Mouse (Mus musculus): ENCODE results near the gene Unc13b. TPM values are rescaled to one million over a fixed set of nuclear protein-coding genes. Genes with fewer than 3 reads are reported as not detected.
A peak's percentile ranks its signal among the peaks of the same experiment; 100 is the strongest.

Unc13b gene
- 0.51 and 0.57 TPM in 2 replicates for polyA plus RNA-seq (2015; fragmentation: Nextera tagmentation; extraction: Ambion mirVana)

GRCm38 (mm10) chr4:43058753-43059654, at the start of gene Unc13b:
Gene Unc13b, plus strand, starts transcription at chr4:43058953.
- peak; percentile 94 for ATAC-seq (ENCODE audit: low read depth)
- Histone ChIP-seq H3K4me1 (ENCODE audit: control insufficient read depth, low read depth, low read length) (peaks cover 14% of the 10 kb centered on the region), H3K4me2 (ENCODE audit: low read depth, low read length) (peak within 1 kb of the TSS; percentile 99), H3K36me3 (ENCODE audit: control insufficient read depth, insufficient read depth) (no peaks in the 10 kb centered on the region), H3K27ac (ENCODE audit: low read length) (no peak within 1 kb of the TSS), H3K4me3 (ENCODE audit: low read depth, low read length) (peak within 1 kb of the TSS; percentile 69), H3K9me3 (replicated peaks; ENCODE audit: control insufficient read depth, low read length) (no peaks in the 10 kb centered on the region), H3K27me3 (ENCODE audit: control insufficient read depth, insufficient read depth, low read depth, low read length) (peaks cover 35% of the 10 kb centered on the region), H3K9ac (ENCODE audit: low read depth, low read length) (peak within 1 kb of the TSS; percentile 54)
- WGBS (ENCODE audit: insufficient replicate concordance) = under 1% methylated on average over 89 of the region's 90 CpGs

GRCm38 (mm10) chr4:43010161-43011038, 48.4 kb upstream of the Unc13b start, which contains the start of gene Fancg:
Gene Fancg, minus strand, starts transcription at chr4:43010506.
- H3K27me3 ChIP-seq (ENCODE audit: control insufficient read depth, insufficient read depth, low read depth, low read length) = no peaks in the 10 kb centered on the region
- ATAC-seq (ENCODE audit: low read depth) = peak; percentile 80
- H3K4me1 ChIP-seq (ENCODE audit: control insufficient read depth, low read depth, low read length) = peaks cover 10% of the 10 kb centered on the region
- 2% methylated on average over 37 of the region's 37 CpGs for WGBS (ENCODE audit: insufficient replicate concordance)
- H3K9me3 ChIP-seq (replicated peaks; ENCODE audit: control insufficient read depth, low read length) = no peaks in the 10 kb centered on the region
- H3K4me2 ChIP-seq (ENCODE audit: low read depth, low read length) = peak within 1 kb of the TSS; percentile 77
- H3K27ac ChIP-seq (ENCODE audit: low read length) = peak within 1 kb of the TSS; percentile 52
- peak within 1 kb of the TSS; percentile 72 for H3K4me3 ChIP-seq (ENCODE audit: low read depth, low read length)
- H3K36me3 ChIP-seq (ENCODE audit: control insufficient read depth, insufficient read depth) = no peaks in the 10 kb centered on the region
- peak within 1 kb of the TSS; percentile 74 for H3K9ac ChIP-seq (ENCODE audit: low read depth, low read length)

GRCm38 (mm10) chr4:43012091-43012490, 46.7 kb upstream of the Unc13b start:
- Histone ChIP-seq H3K4me1 (ENCODE audit: control insufficient read depth, low read depth, low read length) (peaks cover 10% of the 10 kb centered on the region), H3K36me3 (ENCODE audit: control insufficient read depth, insufficient read depth) (no peaks in the 10 kb centered on the region; the same call in 1 of the 2 replicates), H3K27ac (ENCODE audit: low read length) (no peak overlapping the region), H3K4me2 (ENCODE audit: low read depth, low read length) (no peak overlapping the region), H3K9me3 (replicated peaks; ENCODE audit: control insufficient read depth, low read length) (no peaks in the 10 kb centered on the region), H3K9ac (ENCODE audit: low read depth, low read length) (no peak overlapping the region), H3K4me3 (ENCODE audit: low read depth, low read length) (no peak overlapping the region), H3K27me3 (ENCODE audit: control insufficient read depth, insufficient read depth, low read depth, low read length) (no peaks in the 10 kb centered on the region)
- no peak for ATAC-seq (ENCODE audit: low read depth)
- 67% methylated on average over 1 of the region's 1 CpGs for WGBS (ENCODE audit: insufficient replicate concordance)

- Histone ChIP-seq H3K27me3 (ENCODE audit: control insufficient read depth, insufficient read depth, low read depth, low read length) (no peaks in the 10 kb centered on the region), H3K4me3 (ENCODE audit: low read depth, low read length) (no peak overlapping the region), H3K27ac (ENCODE audit: low read length) (no peak overlapping the region), H3K9me3 (replicated peaks; ENCODE audit: control insufficient read depth, low read length) (no peaks in the 10 kb centered on the region), H3K4me1 (ENCODE audit: control insufficient read depth, low read depth, low read length) (peaks cover 6% of the 10 kb centered on the region), H3K4me2 (ENCODE audit: low read depth, low read length) (no peak overlapping the region), H3K36me3 (ENCODE audit: control insufficient read depth, insufficient read depth) (peaks cover 29% of the 10 kb centered on the region), H3K9ac (ENCODE audit: low read depth, low read length) (no peak overlapping the region)
- no peak for ATAC-seq (ENCODE audit: low read depth)
- WGBS (ENCODE audit: insufficient replicate concordance) = 84% methylated on average over 4 of the region's 4 CpGs
These were observed 40.6 kb upstream of the Unc13b start for GRCm38 (mm10) chr4:43018156-43018555.

GRCm38 (mm10) chr4:43019176-43019575, 39.6 kb upstream of the Unc13b start:
- WGBS (ENCODE audit: insufficient replicate concordance) = 85% methylated on average over 10 of the region's 10 CpGs
- H3K36me3 ChIP-seq (ENCODE audit: control insufficient read depth, insufficient read depth) = peaks cover 34% of the 10 kb centered on the region

GRCm38 (mm10) chr4:43019641-43020465, 38.9 kb upstream of the Unc13b start:
- Histone ChIP-seq H3K4me2 (ENCODE audit: low read depth, low read length) (no peak overlapping the region), H3K4me3 (ENCODE audit: low read depth, low read length) (no peak overlapping the region), H3K36me3 (ENCODE audit: control insufficient read depth, insufficient read depth) (peaks cover 34% of the 10 kb centered on the region), H3K9ac (ENCODE audit: low read depth, low read length) (no peak overlapping the region), H3K9me3 (replicated peaks; ENCODE audit: control insufficient read depth, low read length) (no peaks in the 10 kb centered on the region), H3K27ac (ENCODE audit: low read length) (no peak overlapping the region), H3K27me3 (ENCODE audit: control insufficient read depth, insufficient read depth, low read depth, low read length) (no peaks in the 10 kb centered on the region), H3K4me1 (ENCODE audit: control insufficient read depth, low read depth, low read length) (peaks cover 13% of the 10 kb centered on the region)
- WGBS (ENCODE audit: insufficient replicate concordance) = 52% methylated on average over 23 of the region's 23 CpGs
- peak; percentile 54; the same call in 1 of the 2 replicates for ATAC-seq (ENCODE audit: low read depth)

More at GRCm38 (mm10) chr4:43019176-43019575, 39.6 kb upstream of the Unc13b start:
- Histone ChIP-seq H3K4me2 (ENCODE audit: low read depth, low read length) (no peak overlapping the region), H3K4me1 (ENCODE audit: control insufficient read depth, low read depth, low read length) (peaks cover 6% of the 10 kb centered on the region), H3K4me3 (ENCODE audit: low read depth, low read length) (no peak overlapping the region), H3K27me3 (ENCODE audit: control insufficient read depth, insufficient read depth, low read depth, low read length) (no peaks in the 10 kb centered on the region), H3K9me3 (replicated peaks; ENCODE audit: control insufficient read depth, low read length) (no peaks in the 10 kb centered on the region), H3K9ac (ENCODE audit: low read depth, low read length) (no peak overlapping the region), H3K27ac (ENCODE audit: low read length) (no peak overlapping the region)
- ATAC-seq (ENCODE audit: low read depth) = no peak

- ATAC-seq (ENCODE audit: low read depth) = no peak
- no peaks in the 10 kb centered on the region for H3K9me3 ChIP-seq (replicated peaks; ENCODE audit: control insufficient read depth, low read length)
- H3K9ac ChIP-seq (ENCODE audit: low read depth, low read length) = no peak overlapping the region
- peaks cover 34% of the 10 kb centered on the region for H3K36me3 ChIP-seq (ENCODE audit: control insufficient read depth, insufficient read depth)
- H3K27ac ChIP-seq (ENCODE audit: low read length) = no peak overlapping the region
- no peak overlapping the region for H3K4me3 ChIP-seq (ENCODE audit: low read depth, low read length)
- WGBS (ENCODE audit: insufficient replicate concordance) = 86% methylated on average over 16 of the region's 16 CpGs
- H3K4me2 ChIP-seq (ENCODE audit: low read depth, low read length) = no peak overlapping the region
- peaks cover 16% of the 10 kb centered on the region for H3K4me1 ChIP-seq (ENCODE audit: control insufficient read depth, low read depth, low read length)
- H3K27me3 ChIP-seq (ENCODE audit: control insufficient read depth, insufficient read depth, low read depth, low read length) = no peaks in the 10 kb centered on the region
These were observed 37.9 kb upstream of the Unc13b start for GRCm38 (mm10) chr4:43020876-43021275.

GRCm38 (mm10) chr4:43021341-43021740, 37.4 kb upstream of the Unc13b start:
- no peaks in the 10 kb centered on the region for H3K27me3 ChIP-seq (ENCODE audit: control insufficient read depth, insufficient read depth, low read depth, low read length)
- peaks cover 34% of the 10 kb centered on the region for H3K36me3 ChIP-seq (ENCODE audit: control insufficient read depth, insufficient read depth)
- no peak overlapping the region for H3K9ac ChIP-seq (ENCODE audit: low read depth, low read length)
- WGBS (ENCODE audit: insufficient replicate concordance) = 83% methylated on average over 17 of the region's 17 CpGs
- no peak overlapping the region for H3K4me2 ChIP-seq (ENCODE audit: low read depth, low read length)
- no peak overlapping the region for H3K4me3 ChIP-seq (ENCODE audit: low read depth, low read length)
- H3K9me3 ChIP-seq (replicated peaks; ENCODE audit: control insufficient read depth, low read length) = no peaks in the 10 kb centered on the region
- H3K4me1 ChIP-seq (ENCODE audit: control insufficient read depth, low read depth, low read length) = peaks cover 16% of the 10 kb centered on the region
- ATAC-seq (ENCODE audit: low read depth) = no peak
- no peak overlapping the region for H3K27ac ChIP-seq (ENCODE audit: low read length)

Data from liver, embryonic 16.5 days (tissue).